Mouse (Mus musculus) liver, adult 10 weeks (tissue): ENCODE results near the gene Gm3558. TPM values are rescaled to one million over a fixed set of nuclear protein-coding genes. Genes with fewer than 3 reads are reported as not detected.

Experiments used
- polyA plus RNA-seq: library from polyadenylated mRNA; stranded (reverse); fragments of 350-450 nt; fragmentation: Illumina TruSeq; extraction: RNeasy Lipid Tissue Mini Kit (QIAGEN cat#74804); gene quantifications from one replicate; pipeline ENCODE4 v1.2.3, GENCODE M21; 2014; ENCODE audit warnings: low read depth, low replicate concordance

Gm3558 gene
- not detected for polyA plus RNA-seq

GRCm38 (mm10) chr14:7568382-7568781, at the start of gene Gm3558:
Gm3558 (minus strand) TSS chr14:7568566.

GRCm38 (mm10) chr14:7595492-7595891, 27.1 kb upstream of the Gm3558 start, which contains the start of gene Gm10338:
Gm10338 (minus strand) TSS chr14:7595592.

Other genes starting within 250 kb of the Gm3558 start
- gene Gm5797, start 236.2 kb downstream of the Gm3558 start, polyA plus RNA-seq = not detected
- not detected for gene Gm8374, start 203.4 kb downstream of the Gm3558 start, polyA plus RNA-seq
- gene Gm3755, start 117.6 kb downstream of the Gm3558 start, polyA plus RNA-seq = not detected
- gene Gm3752, start 84.8 kb downstream of the Gm3558 start, polyA plus RNA-seq = not detected
- gene Gm10338, start 27.0 kb upstream of the Gm3558 start, polyA plus RNA-seq = not detected
- gene Gm10128, start 75.4 kb upstream of the Gm3558 start, polyA plus RNA-seq = not detected
- not detected for gene Gm26661, start 223.0 kb upstream of the Gm3558 start, polyA plus RNA-seq
- 2.9 TPM for gene Flnb, start 249.4 kb upstream of the Gm3558 start, polyA plus RNA-seq